Mouse (Mus musculus) G1E (cell line): ENCODE measurements around the gene Shisa2.

ENCODE experiments used
- CTCF ChIP-seq: IDR thresholded peaks from 2 replicates; pipeline ENCODE4 v1.5.1; 2012; ENCODE audit warnings: low read depth, low read length, inconsistent platforms, mixed read lengths
- GATA1 ChIP-seq: IDR thresholded peaks from 2 replicates; pipeline ENCODE4 v1.6.1; 2012; ENCODE audit warnings: borderline replicate concordance, low read length, inconsistent platforms, mixed read lengths
- GATA2 ChIP-seq: IDR thresholded peaks from 2 replicates; pipeline ENCODE4 v1.6.1; 2012; ENCODE audit warnings: low read depth, low read length, inconsistent platforms, borderline replicate concordance
- POLR2AphosphoS5 ChIP-seq: IDR thresholded peaks from 2 replicates; pipeline ENCODE4 v1.6.1; 2012; ENCODE audit warnings: low read depth, low read length, inconsistent platforms; ENCODE audit not compliant: insufficient replicate concordance
- TAL1 ChIP-seq: conservative IDR thresholded peaks from 2 replicates; pipeline ENCODE4 v1.6.1; 2012; ENCODE audit warnings: low read depth, low read length, inconsistent platforms, mixed read lengths

DNA sequence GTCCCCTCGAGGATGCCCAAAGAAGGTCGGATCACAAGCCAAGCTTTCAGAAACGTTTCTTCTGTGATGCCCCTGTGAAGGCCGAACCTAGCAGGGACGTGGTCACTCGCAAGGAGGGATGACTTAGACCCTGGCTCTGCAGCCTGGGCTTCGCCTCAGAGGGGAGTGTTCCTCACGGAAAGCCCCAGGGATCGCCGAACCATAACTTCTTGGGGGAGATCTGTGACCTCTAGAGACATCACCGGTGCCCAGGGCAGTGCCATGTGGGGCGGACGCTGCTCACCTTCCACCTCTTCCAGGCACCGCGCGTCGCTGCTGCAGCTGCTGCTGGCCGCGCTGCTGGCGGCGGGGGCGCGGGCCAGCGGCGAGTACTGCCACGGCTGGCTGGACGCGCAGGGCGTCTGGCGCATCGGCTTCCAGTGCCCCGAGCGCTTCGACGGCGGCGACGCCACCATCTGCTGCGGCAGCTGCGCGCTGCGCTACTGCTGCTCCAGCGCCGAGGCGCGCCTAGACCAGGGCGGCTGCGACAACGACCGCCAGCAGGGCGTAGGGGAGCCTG, 777 bp downstream of the Shisa2 start:
- TF ChIP-seq TAL1 (no peak), CTCF (no peak), POLR2AphosphoS5 (no peak), GATA1 (no peak), GATA2 (no peak)
